Mouse (Mus musculus) mesoderm, embryonic 11.5 days (tissue): Measurements from ENCODE around the gene Zfp446.

ENCODE experiments used
- DNase-seq: peaks from one replicate; pipeline ENCODE4 v3.0.0-alpha.2; 2012; ENCODE audit warnings: low read depth, low spot score

The Zfp446 gene

GRCm38 (mm10) chr7:12987409-12988189, 10.0 kb downstream of the Zfp446 start:
- DNase-seq: no peak

- no peak for DNase-seq
These were observed 14.6 kb downstream of the Zfp446 start for GRCm38 (mm10) chr7:12992222-12992621.

- no peak for DNase-seq
These were observed 15.5 kb downstream of the Zfp446 start for GRCm38 (mm10) chr7:12993148-12993547.

- DNase-seq: no peak
These were observed 18.2 kb downstream of the Zfp446 start for GRCm38 (mm10) chr7:12995862-12996261.

- DNase-seq: no peak
These were observed 19.6 kb downstream of the Zfp446 start for GRCm38 (mm10) chr7:12997230-12997629.

GRCm38 (mm10) chr7:12998053-12998452, 20.4 kb downstream of the Zfp446 start, which contains the start of gene Slc27a5:
Gene Slc27a5, minus strand, starts transcription at chr7:12998192.
- no peak for DNase-seq

- DNase-seq: no peak
These were observed 21.2 kb downstream of the Zfp446 start, which contains the start of gene Trim28 for GRCm38 (mm10) chr7:12998851-12999250. Gene Trim28, plus strand, starts transcription at chr7:12999114.

- DNase-seq: no peak
These were observed 23.9 kb downstream of the Zfp446 start for GRCm38 (mm10) chr7:13001584-13001983.

- no peak for DNase-seq
These were observed 25.7 kb downstream of the Zfp446 start for GRCm38 (mm10) chr7:13003380-13003779.

- DNase-seq: no peak
These were observed 28.4 kb downstream of the Zfp446 start for GRCm38 (mm10) chr7:13006011-13006410.

GRCm38 (mm10) chr7:13006531-13006930, 28.9 kb downstream of the Zfp446 start:
- DNase-seq: no peak

- no peak for DNase-seq
These were observed 29.9 kb downstream of the Zfp446 start for GRCm38 (mm10) chr7:13007341-13008092.

GRCm38 (mm10) chr7:13009143-13010004, 31.7 kb downstream of the Zfp446 start:
- peak; percentile 97 for DNase-seq

GRCm38 (mm10) chr7:13010005-13010908, 32.6 kb downstream of the Zfp446 start, which contains the start of gene Zbtb45:
Gene Zbtb45, minus strand, starts transcription at chr7:13010034.
- no peak for DNase-seq

- DNase-seq: no peak
These were observed 36.0 kb downstream of the Zfp446 start for GRCm38 (mm10) chr7:13013671-13014070.

GRCm38 (mm10) chr7:13014275-13014839, 36.7 kb downstream of the Zfp446 start:
- no peak for DNase-seq

GRCm38 (mm10) chr7:13015217-13015616, 37.6 kb downstream of the Zfp446 start:
- DNase-seq: no peak

- DNase-seq: peak; percentile 92
These were observed 45.3 kb downstream of the Zfp446 start for GRCm38 (mm10) chr7:13022773-13023535.

- peak; percentile 96 for DNase-seq
These were observed 46.5 kb downstream of the Zfp446 start for GRCm38 (mm10) chr7:13023928-13024731.
